Mouse (Mus musculus): ENCODE results near the gene Tmem50b. TPM values are rescaled to one million over a fixed set of nuclear protein-coding genes. Genes with fewer than 3 reads are reported as not detected.

Gene Tmem50b
- polyA plus RNA-seq, 1 experiment from 2014 or later = 118 TPM

DNA sequence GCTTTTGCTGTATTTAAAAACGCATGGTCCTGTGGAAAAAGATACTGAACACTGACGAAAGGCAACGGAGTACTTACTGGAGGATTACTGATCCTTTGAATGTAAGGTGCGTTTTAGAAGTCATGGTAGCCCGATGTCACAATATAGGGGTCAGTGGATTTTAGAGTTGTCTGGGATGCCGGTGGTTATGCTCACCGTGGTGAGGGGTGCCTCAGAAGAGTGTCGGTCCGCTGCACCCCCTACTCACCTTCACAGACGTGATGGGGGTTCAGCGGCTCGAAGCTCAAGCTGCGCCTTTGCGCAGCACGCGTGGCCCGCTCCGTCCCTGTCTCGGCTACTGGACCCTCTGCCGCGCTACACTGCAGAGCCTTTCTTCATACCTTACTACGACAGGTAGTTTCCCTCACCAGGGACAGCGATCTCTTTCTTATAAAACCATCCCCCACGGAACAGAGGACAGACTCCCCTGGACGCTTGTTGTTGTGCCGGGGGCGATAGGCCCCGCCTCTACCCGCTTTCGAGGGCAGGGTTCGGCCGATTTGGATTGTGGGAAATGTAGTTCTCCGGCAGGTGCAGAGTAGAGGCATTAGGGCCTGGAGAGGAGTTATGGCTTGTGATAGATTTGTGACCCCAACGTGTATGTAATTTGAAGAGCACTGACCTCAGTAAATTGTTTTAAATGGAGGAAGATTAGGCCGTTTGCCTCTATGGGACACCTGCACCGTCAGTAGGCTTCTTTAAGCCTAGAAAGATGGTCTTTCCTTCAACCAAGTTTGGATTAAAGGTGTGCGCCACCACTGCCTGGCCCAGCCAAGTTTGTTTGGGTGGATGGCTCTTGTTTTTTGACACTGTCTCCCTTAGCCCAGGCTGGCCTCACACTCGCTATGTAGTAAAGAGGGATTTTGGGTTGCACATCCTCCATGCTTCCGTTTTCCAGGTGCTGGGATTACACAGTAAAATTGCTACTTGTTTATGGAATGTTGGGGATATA, 21.2 kb upstream of the Tmem50b start, which contains the start of gene Dnajc28:
Dnajc28 (minus strand) TSS at position 516 of the 991 bp plus-strand sequence.
- Histone ChIP-seq H3K9me3 (ENCODE audit: control insufficient read depth, low read length) (no peaks in the 10 kb centered on the region), H3K4me2 (ENCODE audit: low read depth, low read length) (peak within 1 kb of the TSS; percentile 75), H3K4me1 (ENCODE audit: control insufficient read depth, insufficient read depth, low read length) (peaks cover 6% of the 10 kb centered on the region; the same call in 1 of the 2 replicates), H3K36me3 (ENCODE audit: control insufficient read depth, insufficient read depth, low read length) (peaks cover 22% of the 10 kb centered on the region; the same call in 1 of the 2 replicates), H3K9ac (replicated peaks; ENCODE audit: low read depth, low read length) (peak within 1 kb of the TSS; percentile 71), H3K27ac (ENCODE audit: low read depth, low read length) (no peak within 1 kb of the TSS), H3K27me3 (ENCODE audit: control insufficient read depth, insufficient read depth, low read length) (no peaks in the 10 kb centered on the region), H3K4me3 (ENCODE audit: low read depth, low read length) (peak within 1 kb of the TSS; percentile 55)
- ATAC-seq (ENCODE audit: low read depth) = peak; percentile 96
- WGBS = 11% methylated on average over 39 of the region's 39 CpGs

DNA sequence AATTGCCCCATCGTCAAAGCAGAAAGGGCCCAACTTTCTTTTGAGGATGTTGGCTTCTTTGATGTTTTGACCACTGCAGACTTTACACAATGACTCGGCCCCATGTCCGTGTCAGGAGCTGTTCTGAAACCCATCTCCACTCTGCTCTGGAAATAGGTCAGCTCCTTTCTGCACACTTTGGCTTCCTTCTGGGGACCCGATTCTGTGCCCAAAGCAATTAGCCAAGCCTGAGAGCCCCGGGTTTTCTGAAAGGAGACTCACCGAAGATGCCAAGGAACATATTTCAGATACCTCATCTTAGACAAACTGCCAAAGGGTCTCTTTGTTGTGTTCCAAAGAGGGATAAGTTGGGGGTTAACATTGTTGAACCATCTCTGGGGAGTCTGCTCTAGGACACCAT, 17.0 kb upstream of the Tmem50b start:
- Histone ChIP-seq H3K4me3 (ENCODE audit: low read depth, low read length) (no peak overlapping the region), H3K9ac (replicated peaks; ENCODE audit: low read depth, low read length) (no peak overlapping the region), H3K36me3 (ENCODE audit: control insufficient read depth, insufficient read depth, low read length) (no peaks in the 10 kb centered on the region), H3K4me2 (ENCODE audit: low read depth, low read length) (no peak overlapping the region), H3K27ac (ENCODE audit: low read depth, low read length) (no peak overlapping the region), H3K9me3 (ENCODE audit: control insufficient read depth, low read length) (no peaks in the 10 kb centered on the region), H3K4me1 (ENCODE audit: control insufficient read depth, insufficient read depth, low read length) (peaks cover 6% of the 10 kb centered on the region; the same call in 1 of the 2 replicates), H3K27me3 (ENCODE audit: control insufficient read depth, insufficient read depth, low read length) (no peaks in the 10 kb centered on the region)
- ATAC-seq (ENCODE audit: low read depth) = no peak
- 76% methylated on average over 6 of the region's 6 CpGs for WGBS

DNA sequence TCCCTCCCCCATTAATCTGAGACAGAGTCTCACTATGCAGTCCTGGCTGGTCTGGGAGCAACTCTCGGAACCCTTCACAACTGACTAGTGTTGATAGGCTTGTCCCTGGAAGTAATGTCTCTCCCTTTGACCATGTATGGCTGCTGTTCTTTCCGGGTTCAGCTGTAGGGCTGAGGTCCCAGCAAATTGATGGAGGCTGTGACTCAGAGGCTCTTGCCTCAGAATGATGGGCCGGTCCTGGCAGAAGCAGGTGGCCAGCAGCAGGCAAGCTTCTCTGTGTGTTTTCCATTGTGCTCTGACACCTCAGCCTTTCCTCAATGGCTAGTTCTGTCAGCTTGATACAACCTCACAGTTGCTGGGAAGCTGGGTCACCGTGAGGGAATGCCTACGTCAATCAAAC, 14.9 kb upstream of the Tmem50b start:
- no peak overlapping the region for H3K27ac ChIP-seq (ENCODE audit: low read depth, low read length)
- WGBS = 65% methylated on average over 5 of the region's 5 CpGs
- no peak overlapping the region for H3K9ac ChIP-seq (replicated peaks; ENCODE audit: low read depth, low read length)
- H3K4me3 ChIP-seq (ENCODE audit: low read depth, low read length) = no peak overlapping the region
- H3K4me1 ChIP-seq (ENCODE audit: control insufficient read depth, insufficient read depth, low read length) = no peaks in the 10 kb centered on the region
- no peak for ATAC-seq (ENCODE audit: low read depth)
- no peaks in the 10 kb centered on the region for H3K36me3 ChIP-seq (ENCODE audit: control insufficient read depth, insufficient read depth, low read length)
- H3K9me3 ChIP-seq (ENCODE audit: control insufficient read depth, low read length) = no peaks in the 10 kb centered on the region
- H3K4me2 ChIP-seq (ENCODE audit: low read depth, low read length) = no peak overlapping the region
- H3K27me3 ChIP-seq (ENCODE audit: control insufficient read depth, insufficient read depth, low read length) = no peaks in the 10 kb centered on the region

DNA sequence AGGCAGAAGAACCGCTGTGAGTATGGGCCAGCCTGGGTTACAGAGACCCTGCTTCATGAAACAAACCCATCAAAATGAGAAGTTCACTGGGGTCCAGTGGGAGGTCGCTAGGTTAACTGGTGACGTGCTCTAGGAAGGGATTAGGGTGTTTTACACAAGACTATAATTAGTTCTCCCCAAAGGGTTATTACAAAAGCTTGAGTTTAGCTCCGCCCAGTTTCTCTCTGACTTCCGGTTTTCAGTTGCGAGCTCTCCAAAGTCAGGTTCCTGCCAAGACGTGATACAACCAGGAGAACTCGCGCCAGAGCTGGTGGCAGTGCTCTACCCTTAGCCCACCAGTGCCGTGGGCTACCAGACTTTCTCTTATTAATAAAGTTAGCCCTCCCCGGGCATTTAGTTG, 13.6 kb upstream of the Tmem50b start:
- no peaks in the 10 kb centered on the region for H3K4me1 ChIP-seq (ENCODE audit: control insufficient read depth, insufficient read depth, low read length)
- 80% methylated on average over 11 of the region's 11 CpGs for WGBS
- H3K27ac ChIP-seq (ENCODE audit: low read depth, low read length) = no peak overlapping the region
- no peak overlapping the region for H3K4me2 ChIP-seq (ENCODE audit: low read depth, low read length)
- no peaks in the 10 kb centered on the region for H3K9me3 ChIP-seq (ENCODE audit: control insufficient read depth, low read length)
- H3K4me3 ChIP-seq (ENCODE audit: low read depth, low read length) = no peak overlapping the region
- ATAC-seq (ENCODE audit: low read depth) = no peak
- no peak overlapping the region for H3K9ac ChIP-seq (replicated peaks; ENCODE audit: low read depth, low read length)
- no peaks in the 10 kb centered on the region for H3K36me3 ChIP-seq (ENCODE audit: control insufficient read depth, insufficient read depth, low read length)
- H3K27me3 ChIP-seq (ENCODE audit: control insufficient read depth, insufficient read depth, low read length) = no peaks in the 10 kb centered on the region

DNA sequence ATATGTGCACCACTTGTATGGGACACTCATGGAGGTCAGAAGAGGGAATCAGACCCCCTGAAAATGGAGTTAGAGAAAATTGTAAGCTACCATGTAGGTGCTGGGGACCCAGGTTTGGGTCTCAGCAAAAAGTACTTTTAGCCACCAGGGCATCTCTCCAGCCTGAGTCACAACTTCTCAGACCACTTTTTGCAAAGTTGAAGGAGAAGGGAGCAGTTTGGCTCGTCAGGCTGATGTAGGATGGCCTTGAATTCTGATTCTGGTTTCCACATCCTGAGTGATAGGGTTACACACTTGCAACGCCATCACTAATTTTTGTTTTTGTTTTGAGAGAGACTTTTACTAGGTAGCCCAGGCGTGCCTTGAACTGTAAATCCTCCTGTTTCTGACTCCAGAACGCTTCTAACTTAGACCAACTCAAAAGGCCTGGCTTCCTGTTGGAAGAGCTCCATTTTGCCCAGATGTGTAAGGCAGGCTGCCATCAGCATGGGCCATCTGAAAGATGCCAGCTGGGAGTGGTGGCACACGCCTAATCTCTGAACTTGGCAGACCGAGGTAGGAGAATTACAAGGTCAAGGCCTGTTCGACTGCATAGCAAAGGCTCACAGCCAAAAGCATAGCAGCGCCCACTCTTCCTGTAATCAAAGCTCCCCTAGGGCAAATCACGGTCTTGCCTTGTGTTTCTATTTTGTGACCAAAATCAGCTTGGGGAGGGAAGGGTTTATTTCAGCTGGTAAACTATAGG, 12.1 kb upstream of the Tmem50b start:
- Histone ChIP-seq H3K9ac (replicated peaks; ENCODE audit: low read depth, low read length) (no peak overlapping the region), H3K4me1 (ENCODE audit: control insufficient read depth, insufficient read depth, low read length) (no peaks in the 10 kb centered on the region), H3K27ac (ENCODE audit: low read depth, low read length) (no peak overlapping the region), H3K27me3 (ENCODE audit: control insufficient read depth, insufficient read depth, low read length) (no peaks in the 10 kb centered on the region), H3K36me3 (ENCODE audit: control insufficient read depth, insufficient read depth, low read length) (no peaks in the 10 kb centered on the region), H3K9me3 (ENCODE audit: control insufficient read depth, low read length) (no peaks in the 10 kb centered on the region), H3K4me3 (ENCODE audit: low read depth, low read length) (no peak overlapping the region), H3K4me2 (ENCODE audit: low read depth, low read length) (no peak overlapping the region)
- 78% methylated on average over 9 of the region's 9 CpGs for WGBS
- ATAC-seq (ENCODE audit: low read depth) = no peak

DNA sequence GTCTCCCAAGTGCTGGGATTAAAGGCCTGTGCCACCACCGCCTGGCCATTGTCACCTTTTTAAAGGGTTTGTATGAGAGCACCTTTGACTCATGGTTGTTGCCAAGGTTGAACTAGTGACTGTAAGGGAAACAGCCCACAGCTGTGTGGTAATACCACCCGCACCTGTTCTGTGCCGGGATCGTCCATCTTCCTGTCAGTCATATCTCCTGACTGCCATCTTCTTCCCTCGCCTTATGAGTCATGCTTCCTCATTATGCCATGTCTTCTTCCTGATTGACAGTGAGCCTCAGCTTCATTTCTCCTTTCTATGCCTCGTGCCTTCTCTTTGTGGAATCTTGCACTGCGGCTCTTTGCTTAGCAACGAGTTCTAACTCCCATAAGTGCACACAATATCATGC, 9.4 kb upstream of the Tmem50b start:
- Histone ChIP-seq H3K4me1 (ENCODE audit: control insufficient read depth, insufficient read depth, low read length) (no peaks in the 10 kb centered on the region), H3K27me3 (ENCODE audit: control insufficient read depth, insufficient read depth, low read length) (no peaks in the 10 kb centered on the region), H3K9me3 (ENCODE audit: control insufficient read depth, low read length) (no peaks in the 10 kb centered on the region), H3K27ac (ENCODE audit: low read depth, low read length) (no peak overlapping the region), H3K4me2 (ENCODE audit: low read depth, low read length) (no peak overlapping the region), H3K9ac (replicated peaks; ENCODE audit: low read depth, low read length) (no peak overlapping the region), H3K36me3 (ENCODE audit: control insufficient read depth, insufficient read depth, low read length) (no peaks in the 10 kb centered on the region), H3K4me3 (ENCODE audit: low read depth, low read length) (no peak overlapping the region)
- no peak for ATAC-seq (ENCODE audit: low read depth)
- 92% methylated on average over 8 of the region's 8 CpGs for WGBS

DNA sequence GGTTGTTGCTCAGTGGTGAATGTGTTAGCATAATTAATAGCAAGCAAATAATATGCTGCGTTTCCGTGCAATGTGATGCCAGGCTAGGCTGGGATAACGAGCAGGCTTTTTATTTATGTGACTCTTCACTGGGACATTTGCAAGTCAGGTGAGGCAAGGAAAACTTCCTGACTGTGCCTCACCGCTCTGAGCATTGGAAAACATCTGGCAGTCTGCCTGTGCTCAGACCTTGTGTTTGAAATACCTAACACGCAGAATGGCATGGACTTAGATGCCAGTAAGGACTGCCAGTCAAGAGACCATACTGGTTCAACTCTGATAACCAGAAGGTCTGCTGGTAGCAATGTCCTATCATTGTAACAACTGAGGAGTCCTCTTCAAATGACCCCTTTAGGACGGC, 7.6 kb upstream of the Tmem50b start:
- Histone ChIP-seq H3K9ac (replicated peaks; ENCODE audit: low read depth, low read length) (no peak overlapping the region), H3K4me1 (ENCODE audit: control insufficient read depth, insufficient read depth, low read length) (no peaks in the 10 kb centered on the region), H3K36me3 (ENCODE audit: control insufficient read depth, insufficient read depth, low read length) (no peaks in the 10 kb centered on the region), H3K4me3 (ENCODE audit: low read depth, low read length) (no peak overlapping the region), H3K27me3 (ENCODE audit: control insufficient read depth, insufficient read depth, low read length) (no peaks in the 10 kb centered on the region), H3K9me3 (ENCODE audit: control insufficient read depth, low read length) (no peaks in the 10 kb centered on the region), H3K27ac (ENCODE audit: low read depth, low read length) (no peak overlapping the region), H3K4me2 (ENCODE audit: low read depth, low read length) (no peak overlapping the region)
- no peak for ATAC-seq (ENCODE audit: low read depth)
- 78% methylated on average over 6 of the region's 6 CpGs for WGBS

DNA sequence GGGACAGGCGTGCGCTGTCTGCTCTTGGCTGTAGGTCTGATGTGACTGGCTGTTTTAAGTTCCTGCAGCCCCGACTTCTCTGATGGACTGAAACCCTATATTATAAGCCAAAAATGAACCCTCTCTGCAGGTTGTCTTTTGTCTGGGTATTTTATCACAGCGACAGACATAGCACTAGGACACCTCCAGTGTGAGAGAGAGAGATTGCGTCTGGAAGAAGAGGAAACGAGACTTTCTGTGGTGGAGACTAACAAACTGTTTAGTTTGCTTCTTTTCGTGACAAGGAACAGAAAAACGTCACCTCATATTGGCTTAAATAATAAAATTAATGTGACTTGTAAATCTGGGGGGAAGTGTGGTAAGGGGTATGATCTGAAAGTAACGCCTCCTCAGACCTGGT, 4.1 kb upstream of the Tmem50b start:
- Histone ChIP-seq H3K9ac (replicated peaks; ENCODE audit: low read depth, low read length) (no peak overlapping the region), H3K27me3 (ENCODE audit: control insufficient read depth, insufficient read depth, low read length) (no peaks in the 10 kb centered on the region; the same call in 1 of the 2 replicates), H3K27ac (ENCODE audit: low read depth, low read length) (no peak overlapping the region), H3K4me2 (ENCODE audit: low read depth, low read length) (no peak overlapping the region), H3K9me3 (ENCODE audit: control insufficient read depth, low read length) (no peaks in the 10 kb centered on the region), H3K4me3 (ENCODE audit: low read depth, low read length) (no peak overlapping the region), H3K36me3 (ENCODE audit: control insufficient read depth, insufficient read depth, low read length) (no peaks in the 10 kb centered on the region), H3K4me1 (ENCODE audit: control insufficient read depth, insufficient read depth, low read length) (peaks cover 2% of the 10 kb centered on the region; the same call in 1 of the 2 replicates)
- no peak for ATAC-seq (ENCODE audit: low read depth)
- 59% methylated on average over 9 of the region's 9 CpGs for WGBS

DNA sequence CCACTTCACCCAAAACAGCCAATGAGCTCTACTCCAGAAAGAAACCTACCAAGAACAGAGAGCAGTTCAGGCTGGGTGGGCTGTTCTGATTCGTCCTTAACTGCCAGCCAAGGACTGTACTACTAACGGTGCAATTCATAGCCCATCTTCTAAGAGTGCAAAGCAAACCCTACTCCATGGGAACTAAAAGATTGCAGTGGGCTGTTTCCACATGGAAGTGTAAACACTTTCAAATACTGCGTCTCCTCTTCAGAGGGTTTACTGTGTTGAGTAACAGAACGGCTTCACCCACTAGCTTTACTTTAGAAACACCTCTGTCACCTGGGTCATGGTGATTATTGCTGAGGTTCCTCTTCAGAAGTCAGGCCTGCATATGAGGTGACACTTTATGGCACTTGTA, 3.5 kb upstream of the Tmem50b start:
- Histone ChIP-seq H3K4me2 (ENCODE audit: low read depth, low read length) (no peak overlapping the region), H3K36me3 (ENCODE audit: control insufficient read depth, insufficient read depth, low read length) (no peaks in the 10 kb centered on the region), H3K9ac (replicated peaks; ENCODE audit: low read depth, low read length) (no peak overlapping the region), H3K27me3 (ENCODE audit: control insufficient read depth, insufficient read depth, low read length) (no peaks in the 10 kb centered on the region; the same call in 1 of the 2 replicates), H3K4me1 (ENCODE audit: control insufficient read depth, insufficient read depth, low read length) (peaks cover 8% of the 10 kb centered on the region; the same call in 1 of the 2 replicates), H3K9me3 (ENCODE audit: control insufficient read depth, low read length) (no peaks in the 10 kb centered on the region), H3K4me3 (ENCODE audit: low read depth, low read length) (no peak overlapping the region), H3K27ac (ENCODE audit: low read depth, low read length) (no peak overlapping the region)
- ATAC-seq (ENCODE audit: low read depth) = no peak
- WGBS = 67% methylated on average over 4 of the region's 4 CpGs
